Mouse (Mus musculus): ENCODE data around the gene Gm49321. TPM values are rescaled to one million over a fixed set of nuclear protein-coding genes. Genes with fewer than 3 reads are reported as not detected.
A peak's percentile ranks its signal among the peaks of the same experiment; 100 is the strongest.

Gm49321 gene
- polyA plus RNA-seq, 2 experiments: 1.8 TPM; not detected in 1

GRCm38 (mm10) chr12:73953420-73954186, 16.1 kb downstream of the Gm49321 start:
- peak overlapping the region; percentile 81 for H3K4me2 ChIP-seq (ENCODE audit: low read depth)
- peaks cover 0 to 13% of the 10 kb centered on the region in 2 experiments; a peak in 3 of 4 replicates for H3K4me1 ChIP-seq (replicated peaks; ENCODE audit: control insufficient read depth in 2 of 2, insufficient read depth in 2 of 2, low read length in 1 of 2)
- H3K9ac ChIP-seq (replicated peaks): peak overlapping the region; percentile 59
- no peaks in the 10 kb centered on the region for H3K9me3 ChIP-seq (ENCODE audit: control insufficient read depth, low read length)
- ATAC-seq (ENCODE audit: insufficient read depth): peak; percentile 75
- DNase-seq (ENCODE audit: low read depth in 3 of 3, low spot score in 3 of 3): peak in 1 of 3 experiments; percentile 23
- no peaks in the 10 kb centered on the region for H3K36me3 ChIP-seq (replicated peaks; ENCODE audit: control insufficient read depth, insufficient read depth, low read depth)
- peak overlapping the region; percentile 50 to 54 for H3K4me3 ChIP-seq (ENCODE audit: insufficient read depth in 1 of 2, low read depth in 2 of 2, low read length in 2 of 2)
- peaks cover 4% of the 10 kb centered on the region; the same call in 1 of the 2 replicates for H3K27me3 ChIP-seq (ENCODE audit: control insufficient read depth, insufficient read depth, low read length)
- TF ChIP-seq CTCF (IDR thresholded peaks at IDR 0.05; ENCODE audit: low read depth): no peak
- TF ChIP-seq EP300 (IDR thresholded peaks at IDR 0.05; ENCODE audit: low read depth): no peak
- 14% methylated on average over 14 of the region's 14 CpGs for WGBS (ENCODE audit: insufficient replicate concordance)
- H3K27ac ChIP-seq: no peak overlapping the region

GRCm38 (mm10) chr12:73954785-73955184, 17.3 kb downstream of the Gm49321 start:
- Histone ChIP-seq H3K4me1 (replicated peaks; ENCODE audit: control insufficient read depth in 2 of 2, insufficient read depth in 2 of 2, low read length in 1 of 2) (peaks cover 0 to 12% of the 10 kb centered on the region in 2 experiments; a peak in 3 of 4 replicates), H3K4me3 (ENCODE audit: insufficient read depth in 1 of 2, low read depth in 2 of 2, low read length in 2 of 2) (no peak overlapping the region)
- no peak for DNase-seq (ENCODE audit: low read depth in 3 of 3, low spot score in 3 of 3)

GRCm38 (mm10) chr12:73957676-73958075, 20.2 kb downstream of the Gm49321 start:
- Histone ChIP-seq H3K27me3 (ENCODE audit: control insufficient read depth, insufficient read depth, low read length) (no peaks in the 10 kb centered on the region), H3K4me3 (ENCODE audit: insufficient read depth in 1 of 2, low read depth in 2 of 2, low read length in 2 of 2) (no peak overlapping the region), H3K27ac (no peak overlapping the region), H3K4me1 (replicated peaks; ENCODE audit: control insufficient read depth in 2 of 2, insufficient read depth in 2 of 2, low read length in 1 of 2) (peaks cover 0 to 12% of the 10 kb centered on the region in 2 experiments; a peak in 3 of 4 replicates), H3K4me2 (ENCODE audit: low read depth) (no peak overlapping the region), H3K9me3 (ENCODE audit: control insufficient read depth, low read length) (no peaks in the 10 kb centered on the region), H3K9ac (replicated peaks) (no peak overlapping the region), H3K36me3 (replicated peaks; ENCODE audit: control insufficient read depth, insufficient read depth, low read depth) (no peaks in the 10 kb centered on the region)
- DNase-seq (ENCODE audit: low read depth in 3 of 3, low spot score in 3 of 3) (no peak), ATAC-seq (ENCODE audit: insufficient read depth) (no peak)
- TF ChIP-seq CTCF (IDR thresholded peaks at IDR 0.05; ENCODE audit: low read depth): no peak
- no peak for TF ChIP-seq EP300 (IDR thresholded peaks at IDR 0.05; ENCODE audit: low read depth)
- 75% methylated on average over 3 of the region's 3 CpGs for WGBS (ENCODE audit: insufficient replicate concordance)

More at GRCm38 (mm10) chr12:73954785-73955184, 17.3 kb downstream of the Gm49321 start:
- H3K36me3 ChIP-seq (replicated peaks; ENCODE audit: control insufficient read depth, insufficient read depth, low read depth): no peaks in the 10 kb centered on the region
- no peak overlapping the region for H3K4me2 ChIP-seq (ENCODE audit: low read depth)
- H3K9me3 ChIP-seq (ENCODE audit: control insufficient read depth, low read length): no peaks in the 10 kb centered on the region
- no peak for TF ChIP-seq EP300 (IDR thresholded peaks at IDR 0.05; ENCODE audit: low read depth)
- TF ChIP-seq CTCF (IDR thresholded peaks at IDR 0.05; ENCODE audit: low read depth): no peak
- H3K9ac ChIP-seq (replicated peaks): no peak overlapping the region
- peaks cover 1% of the 10 kb centered on the region; the same call in 1 of the 2 replicates for H3K27me3 ChIP-seq (ENCODE audit: control insufficient read depth, insufficient read depth, low read length)
- no peak for ATAC-seq (ENCODE audit: insufficient read depth)
- 49% methylated on average over 5 of the region's 5 CpGs for WGBS (ENCODE audit: insufficient replicate concordance)
- no peak overlapping the region for H3K27ac ChIP-seq

- Histone ChIP-seq H3K36me3 (replicated peaks; ENCODE audit: control insufficient read depth, insufficient read depth, low read depth) (no peaks in the 10 kb centered on the region), H3K4me1 (replicated peaks; ENCODE audit: control insufficient read depth in 2 of 2, insufficient read depth in 2 of 2, low read length in 1 of 2) (peaks cover 0 to 11% of the 10 kb centered on the region in 2 experiments; a peak in 3 of 4 replicates), H3K4me2 (ENCODE audit: low read depth) (no peak overlapping the region), H3K9ac (replicated peaks) (no peak overlapping the region), H3K4me3 (ENCODE audit: insufficient read depth in 1 of 2, low read depth in 2 of 2, low read length in 2 of 2) (no peak overlapping the region), H3K27ac (no peak overlapping the region), H3K27me3 (ENCODE audit: control insufficient read depth, insufficient read depth, low read length) (no peaks in the 10 kb centered on the region), H3K9me3 (ENCODE audit: control insufficient read depth, low read length) (no peaks in the 10 kb centered on the region)
- no peak for DNase-seq (ENCODE audit: low read depth in 3 of 3, low spot score in 3 of 3)
- no peak for TF ChIP-seq CTCF (IDR thresholded peaks at IDR 0.05; ENCODE audit: low read depth)
- TF ChIP-seq EP300 (IDR thresholded peaks at IDR 0.05; ENCODE audit: low read depth): no peak
- WGBS (ENCODE audit: insufficient replicate concordance): 64% methylated on average over 2 of the region's 2 CpGs
- ATAC-seq (ENCODE audit: insufficient read depth): no peak
Measured at GRCm38 (mm10) chr12:73958830-73959229, 21.4 kb downstream of the Gm49321 start.

Data from liver, embryonic 14.5 days (tissue).